Mouse (Mus musculus) embryonic facial prominence, embryonic 13.5 days (tissue): ENCODE data around the gene Ablim1. TPM values are rescaled to one million over a fixed set of nuclear protein-coding genes. Genes with fewer than 3 reads are reported as not detected.
"Not testable (repeated sequence)": the region's sequence is repeated elsewhere in the genome, so short reads cannot be mapped to it uniquely, and the experiment has no call there.

Experiments
- ATAC-seq: fragments of 200-750 bp; cut with Nextera tagmentation; 2 replicates; pipeline ENCODE4 v1.8.0; 2017; ENCODE audit warnings: low read depth; ENCODE audit not compliant: insufficient number of reproducible peaks, insufficient read depth, low FRiP score, low TSS enrichment
- H3K27ac ChIP-seq: fragments of 300-500 bp; sonication (generic); 2 replicates; pipeline ENCODE4 v1.5.1; 2015; ENCODE audit warnings: moderate library complexity, mild to moderate bottlenecking, inconsistent platforms
- H3K27me3 ChIP-seq: fragments of 300-500 bp; sonication (generic); 2 replicates; pipeline ENCODE4 v1.6.1; 2015; ENCODE audit warnings: mild to moderate bottlenecking, inconsistent platforms
- H3K36me3 ChIP-seq: fragments of 300-500 bp; sonication (generic); 2 replicates; pipeline ENCODE4 v1.6.1; 2015; ENCODE audit warnings: mild to moderate bottlenecking, inconsistent platforms
- H3K4me1 ChIP-seq: fragments of 300-500 bp; sonication (generic); 2 replicates; pipeline ENCODE4 v1.6.1; 2015; ENCODE audit warnings: inconsistent platforms
- H3K4me2 ChIP-seq: fragments of 300-500 bp; sonication (generic); 2 replicates; pipeline ENCODE4 v1.6.1; 2015; ENCODE audit warnings: moderate library complexity, mild to moderate bottlenecking, inconsistent platforms
- H3K4me3 ChIP-seq: fragments of 300-500 bp; sonication (generic); 2 replicates; pipeline ENCODE4 v1.5.1; 2015; ENCODE audit warnings: mild to moderate bottlenecking, inconsistent platforms
- H3K9ac ChIP-seq: fragments of 300-500 bp; sonication (generic); 2 replicates; pipeline ENCODE4 v1.6.1; 2015; ENCODE audit warnings: mild to moderate bottlenecking, inconsistent platforms
- H3K9me3 ChIP-seq: fragments of 300-500 bp; sonication (generic); 2 replicates; pipeline ENCODE4 v1.6.1; 2016; ENCODE audit warnings: inconsistent platforms
- WGBS: fragments of 180-500 bp; shearing (Covaris S2); methylation state at CpG from one replicate; pipeline ENCODE4 v1.1.7; 2015; ENCODE audit warnings: mixed read lengths; 5-methylcytosine and 5-hydroxymethylcytosine counted together
- polyA plus RNA-seq: library from polyadenylated mRNA; unstranded; fragments of >200 nt; fragmentation: Nextera tagmentation; extraction: Ambion mirVana; gene quantifications from 2 replicates; pipeline ENCODE4 v1.2.1, GENCODE M21; 2015

Gene Ablim1
- polyA plus RNA-seq, 1 experiment from 2014 or later, result 33.3 TPM

- Histone ChIP-seq H3K9ac (no peak overlapping the region), H3K4me2 (no peak overlapping the region), H3K4me3 (no peak overlapping the region), H3K9me3 (peaks cover 3% of the 10 kb centered on the region; the same call in 1 of the 2 replicates), H3K27ac (no peak overlapping the region), H3K36me3 (no peaks in the 10 kb centered on the region), H3K4me1 (0 out of 2 replicates have a peak, but pooled peaks cover 5% of the 10 kb centered on the region), H3K27me3 (no peaks in the 10 kb centered on the region)
- 75% methylated on average over 1 of the region's 1 CpGs for WGBS
- ATAC-seq, result no peak
These were observed 173.8 kb downstream of the Ablim1 start for GRCm38 (mm10) chr19:57140874-57141273.

GRCm38 (mm10) chr19:57140071-57140470, 174.6 kb downstream of the Ablim1 start:
- Histone ChIP-seq H3K4me3 (no peak overlapping the region), H3K9me3 (peaks cover 3% of the 10 kb centered on the region; the same call in 1 of the 2 replicates)
- WGBS, result 79% methylated on average over 6 of the region's 7 CpGs

GRCm38 (mm10) chr19:57138909-57139617, 175.7 kb downstream of the Ablim1 start:
- Histone ChIP-seq H3K4me3 (no peak overlapping the region), H3K36me3 (no peaks in the 10 kb centered on the region), H3K27me3 (no peaks in the 10 kb centered on the region), H3K9ac (no peak overlapping the region), H3K27ac (no peak overlapping the region), H3K4me1 (peaks cover 16% of the 10 kb centered on the region), H3K9me3 (no peaks in the 10 kb centered on the region), H3K4me2 (no peak overlapping the region)
- 70% methylated on average over 13 of the region's 13 CpGs for WGBS
- ATAC-seq, result no peak

More at GRCm38 (mm10) chr19:57140071-57140470, 174.6 kb downstream of the Ablim1 start:
- Histone ChIP-seq H3K4me2 (no peak overlapping the region), H3K4me1 (peaks cover 6% of the 10 kb centered on the region), H3K36me3 (no peaks in the 10 kb centered on the region), H3K27me3 (no peaks in the 10 kb centered on the region), H3K9ac (no peak overlapping the region), H3K27ac (no peak overlapping the region)
- ATAC-seq, result no peak

GRCm38 (mm10) chr19:57138469-57138868, 176.2 kb downstream of the Ablim1 start:
- no peak for ATAC-seq
- H3K4me1 ChIP-seq, result peaks cover 22% of the 10 kb centered on the region
- H3K4me3 ChIP-seq, result no peak overlapping the region
- no peak overlapping the region for H3K9ac ChIP-seq
- no peaks in the 10 kb centered on the region for H3K9me3 ChIP-seq
- no peak overlapping the region for H3K27ac ChIP-seq
- no peaks in the 10 kb centered on the region for H3K36me3 ChIP-seq
- no peaks in the 10 kb centered on the region for H3K27me3 ChIP-seq
- 51% methylated on average over 6 of the region's 6 CpGs for WGBS
- no peak overlapping the region for H3K4me2 ChIP-seq

GRCm38 (mm10) chr19:57138045-57138444, 176.7 kb downstream of the Ablim1 start:
- Histone ChIP-seq H3K27ac (no peak overlapping the region), H3K27me3 (no peaks in the 10 kb centered on the region), H3K36me3 (no peaks in the 10 kb centered on the region), H3K4me1 (peaks cover 24% of the 10 kb centered on the region), H3K9me3 (no peaks in the 10 kb centered on the region), H3K4me3 (no peak overlapping the region), H3K4me2 (no peak overlapping the region), H3K9ac (no peak overlapping the region)
- no peak for ATAC-seq

- H3K4me2 ChIP-seq, result no peak overlapping the region
- no peak overlapping the region for H3K27ac ChIP-seq
- 45% methylated on average over 7 of the region's 7 CpGs for WGBS
- H3K9me3 ChIP-seq, result no peaks in the 10 kb centered on the region
- peaks cover 24% of the 10 kb centered on the region for H3K4me1 ChIP-seq
- no peaks in the 10 kb centered on the region for H3K36me3 ChIP-seq
- H3K27me3 ChIP-seq, result no peaks in the 10 kb centered on the region
- H3K4me3 ChIP-seq, result no peak overlapping the region
- H3K9ac ChIP-seq, result no peak overlapping the region
- no peak for ATAC-seq
These were observed 178.5 kb downstream of the Ablim1 start for GRCm38 (mm10) chr19:57136228-57136627.

- H3K9ac ChIP-seq, ATAC-seq, H3K36me3 ChIP-seq, H3K27me3 ChIP-seq, H3K4me3 ChIP-seq, H3K4me2 ChIP-seq, H3K9me3 ChIP-seq, H3K27ac ChIP-seq: not testable (repeated sequence)
- peaks cover 24% of the 10 kb centered on the region for H3K4me1 ChIP-seq
- WGBS, result 86% methylated on average over 6 of the region's 6 CpGs
These were observed 179.1 kb downstream of the Ablim1 start for GRCm38 (mm10) chr19:57135654-57136053.

- no peaks in the 10 kb centered on the region for H3K9me3 ChIP-seq
- no peak overlapping the region for H3K27ac ChIP-seq
- H3K4me2 ChIP-seq, result peak overlapping the region; percentile 36
- no peaks in the 10 kb centered on the region for H3K27me3 ChIP-seq
- 34% methylated on average over 20 of the region's 20 CpGs for WGBS
- 0 out of 2 replicates have a peak overlapping the region, but pooled peaks have one; percentile 17 for H3K9ac ChIP-seq
- H3K36me3 ChIP-seq, result no peaks in the 10 kb centered on the region
- ATAC-seq, result no peak
- peaks cover 24% of the 10 kb centered on the region for H3K4me1 ChIP-seq
- no peak overlapping the region for H3K4me3 ChIP-seq
These were observed 179.9 kb downstream of the Ablim1 start for GRCm38 (mm10) chr19:57134654-57135348.

GRCm38 (mm10) chr19:57132916-57133520, 181.7 kb downstream of the Ablim1 start:
- no peak overlapping the region for H3K9ac ChIP-seq
- H3K4me3 ChIP-seq, result no peak overlapping the region
- no peaks in the 10 kb centered on the region for H3K27me3 ChIP-seq
- no peak for ATAC-seq
- no peak overlapping the region for H3K4me2 ChIP-seq
- no peak overlapping the region for H3K27ac ChIP-seq
- 84% methylated on average over 6 of the region's 6 CpGs for WGBS
- H3K4me1 ChIP-seq, result peaks cover 30% of the 10 kb centered on the region
- no peaks in the 10 kb centered on the region for H3K9me3 ChIP-seq
- H3K36me3 ChIP-seq, result no peaks in the 10 kb centered on the region

- Histone ChIP-seq H3K4me1 (peaks cover 31% of the 10 kb centered on the region), H3K9ac (no peak overlapping the region), H3K4me3 (no peak overlapping the region), H3K27ac (no peak overlapping the region), H3K36me3 (no peaks in the 10 kb centered on the region), H3K9me3 (no peaks in the 10 kb centered on the region), H3K4me2 (no peak overlapping the region), H3K27me3 (no peaks in the 10 kb centered on the region)
- no peak for ATAC-seq
- 71% methylated on average over 5 of the region's 5 CpGs for WGBS
These were observed 182.4 kb downstream of the Ablim1 start for GRCm38 (mm10) chr19:57132281-57132680.

GRCm38 (mm10) chr19:57131366-57131765, 183.4 kb downstream of the Ablim1 start:
- Histone ChIP-seq H3K4me3 (no peak overlapping the region), H3K9ac (no peak overlapping the region), H3K9me3 (no peaks in the 10 kb centered on the region), H3K36me3 (no peaks in the 10 kb centered on the region), H3K27ac (no peak overlapping the region), H3K4me2 (no peak overlapping the region), H3K27me3 (no peaks in the 10 kb centered on the region), H3K4me1 (peaks cover 36% of the 10 kb centered on the region)
- ATAC-seq, result no peak
- 53% methylated on average over 4 of the region's 4 CpGs for WGBS

- Histone ChIP-seq H3K4me2 (no peak overlapping the region), H3K27me3 (no peaks in the 10 kb centered on the region), H3K9me3 (no peaks in the 10 kb centered on the region), H3K4me3 (no peak overlapping the region), H3K4me1 (peaks cover 31% of the 10 kb centered on the region), H3K36me3 (no peaks in the 10 kb centered on the region), H3K27ac (no peak overlapping the region), H3K9ac (no peak overlapping the region)
- ATAC-seq, result no peak
- 87% methylated on average over 4 of the region's 4 CpGs for WGBS
These were observed 184.1 kb downstream of the Ablim1 start for GRCm38 (mm10) chr19:57130591-57130990.
